Comparison of ENCODE assay signal across 8 mouse cellular contexts in the genomic region with DNA sequence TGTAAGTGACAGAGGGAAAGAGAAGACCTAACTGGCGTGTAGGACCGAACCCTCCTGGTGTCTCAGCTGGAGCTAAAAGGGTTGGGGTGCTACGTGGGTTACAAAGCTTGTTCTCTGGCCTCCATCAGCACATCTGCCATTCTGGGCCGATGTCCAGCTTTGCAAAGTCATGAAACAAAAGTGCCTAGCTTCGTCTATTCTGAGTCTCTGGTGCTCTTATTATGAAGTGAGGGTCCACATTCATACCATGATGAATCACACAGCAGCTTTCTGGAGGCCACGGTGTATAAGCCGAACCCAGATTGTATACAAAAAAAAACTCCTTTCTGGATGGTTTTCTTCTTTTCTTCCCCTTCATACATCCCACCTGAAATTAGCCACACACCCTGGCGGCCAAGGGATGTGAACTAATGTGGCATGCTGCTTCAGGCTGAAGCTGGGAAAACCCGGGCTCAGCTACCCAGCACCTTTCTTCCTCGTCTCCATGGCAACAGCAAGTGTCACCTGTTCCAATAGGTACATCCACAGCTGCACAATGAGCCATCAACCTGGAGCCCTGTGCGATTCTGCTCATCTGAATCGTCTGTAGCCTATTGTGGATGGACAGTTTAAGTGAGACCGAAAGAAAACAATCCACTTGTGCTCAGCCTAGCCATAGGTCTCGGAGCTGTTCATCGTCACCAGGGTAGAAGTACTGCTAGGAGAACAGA.
DNase-seq lines count a peak whose midpoint lies in the region.
"Had no signal": no experiment of that assay in that cellular context is flagged by ENCODE, and none has a peak within 500 bp of the region (broad histone marks: within the 10 kb centered on the region; RNA-seq: fewer than 3 reads in every experiment).

No protein-coding gene starts in this region.

- intact Hi-C loops in left cerebral cortex, postnatal 14 days (cut with DNase I) = no loop called here
- intact Hi-C loops in heart, postnatal 25 days (cut with DNase I) = no loop called here

- DNase-seq in kidney, postnatal 4 days = peak; percentile 8
- DNase-seq in kidney, adult 9 months = no peak
- DNase-seq in MN1 (ENCODE audit: low spot score) (peak; percentile 43), NIH3T3 (ENCODE audit: low read depth) (peak; percentile 95)
- DNase-seq in left cerebral cortex, postnatal 14 days (ENCODE audit: low spot score in 2 of 2) = peak; percentile 43 to 80
- DNase-seq in spleen, postnatal 36 days (ENCODE audit: low spot score in 2 of 2) = no peak
- no peak for DNase-seq in heart, postnatal 25 days (ENCODE audit: low spot score)
- DNase-seq: kidney, adult 11 months had no signal

Comparison
In these comparisons a context has a peak if more than half of its experiments do, and no peak if none do; other contexts are left out.
1. DNase-seq: peak in kidney, postnatal 4 days (2 of 2), MN1 (single experiment), NIH3T3 (single experiment) and left cerebral cortex, postnatal 14 days (2 of 2); none in kidney, adult 9 months (single experiment), spleen, postnatal 36 days (0 of 2) and heart, postnatal 25 days (single experiment).